Mouse (Mus musculus) kidney, embryonic 14.5 days (tissue): Measurements from ENCODE around the gene 1700014D04Rik. TPM values are rescaled to one million over a fixed set of nuclear protein-coding genes. Genes with fewer than 3 reads are reported as not detected.
"Not testable (repeated sequence)": the region's sequence is repeated elsewhere in the genome, so short reads cannot be mapped to it uniquely, and the experiment has no call there.

Source experiments
- ATAC-seq: fragments of 200-750 bp; cut with Nextera tagmentation; 2 replicates; pipeline ENCODE4 v1.8.0; 2017; ENCODE audit warnings: moderate number of reproducible peaks, mild to moderate bottlenecking, moderate TSS enrichment, moderate library complexity; ENCODE audit not compliant: low FRiP score, low TSS enrichment
- H3K27ac ChIP-seq: fragments of 300-500 bp; sonication (generic); 2 replicates; pipeline ENCODE4 v1.5.1; 2014; ENCODE audit warnings: low read depth, mild to moderate bottlenecking, low read length, moderate library complexity, mixed read lengths
- H3K27me3 ChIP-seq: fragments of 300-500 bp; sonication (generic); 2 replicates; pipeline ENCODE4 v1.6.1; 2014; ENCODE audit warnings: mild to moderate bottlenecking, low read length; ENCODE audit not compliant: control insufficient read depth, insufficient read depth
- H3K36me3 ChIP-seq: fragments of 300-500 bp; sonication (generic); 2 replicates; pipeline ENCODE4 v1.6.1; 2014; ENCODE audit warnings: low read length, mixed read lengths; ENCODE audit not compliant: control insufficient read depth, insufficient read depth
- H3K4me1 ChIP-seq: fragments of 300-500 bp; sonication (generic); 2 replicates; pipeline ENCODE4 v1.6.1; 2014; ENCODE audit warnings: low read length, mixed read lengths; ENCODE audit not compliant: control insufficient read depth, insufficient read depth
- H3K4me2 ChIP-seq: fragments of 300-500 bp; sonication (generic); replicated peaks from 2 replicates; pipeline ENCODE4 v1.6.1; 2014; ENCODE audit warnings: low read depth, mild to moderate bottlenecking, low read length
- H3K4me3 ChIP-seq: fragments of 300-500 bp; sonication (generic); 2 replicates; pipeline ENCODE4 v1.5.1; 2014; ENCODE audit warnings: mild to moderate bottlenecking, low read length
- H3K9ac ChIP-seq: fragments of 300-500 bp; sonication (generic); 2 replicates; pipeline ENCODE4 v1.6.1; 2014; ENCODE audit warnings: low read depth, mild to moderate bottlenecking, low read length, moderate library complexity
- H3K9me3 ChIP-seq: fragments of 300-500 bp; sonication (generic); 2 replicates; pipeline ENCODE4 v1.6.1; 2016; ENCODE audit warnings: low read length; ENCODE audit not compliant: control insufficient read depth
- WGBS: fragments of 180-500 bp; shearing (Covaris S2); extraction: QIAGEN DNeasy Blood & Tissue Kit; methylation state at CpG from one replicate; pipeline ENCODE4 v1.1.7; 2014; 5-methylcytosine and 5-hydroxymethylcytosine counted together
- polyA plus RNA-seq: library from polyadenylated mRNA; unstranded; fragments of >200 nt; fragmentation: Nextera tagmentation; extraction: Ambion mirVana; gene quantifications from 2 replicates; pipeline ENCODE4 v1.2.1, GENCODE M21; 2014

1700014D04Rik gene
- polyA plus RNA-seq, 1 experiment from 2014 or later = not detected

DNA sequence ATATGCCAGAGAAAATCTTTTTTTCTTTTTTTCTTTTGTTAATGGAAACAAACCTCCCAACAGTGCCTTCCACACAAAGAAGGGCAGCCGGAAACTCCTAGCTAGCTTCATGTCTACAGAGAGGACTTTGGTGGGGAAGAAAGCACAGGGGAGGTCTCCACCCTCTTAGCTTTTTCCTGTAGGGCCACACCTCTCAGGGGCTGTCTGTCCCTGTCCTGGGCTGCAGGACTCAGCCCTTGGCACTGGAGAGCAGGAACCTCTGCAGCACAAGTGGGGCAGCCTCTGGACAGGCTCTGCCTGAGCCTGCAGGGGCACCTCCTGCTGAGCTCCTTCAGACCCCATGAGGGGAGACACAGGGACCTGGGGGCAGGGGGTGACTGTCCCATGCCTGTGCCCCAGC lies 46.4 kb downstream of the 1700014D04Rik start:
- H3K27ac ChIP-seq = not testable (repeated sequence)

DNA sequence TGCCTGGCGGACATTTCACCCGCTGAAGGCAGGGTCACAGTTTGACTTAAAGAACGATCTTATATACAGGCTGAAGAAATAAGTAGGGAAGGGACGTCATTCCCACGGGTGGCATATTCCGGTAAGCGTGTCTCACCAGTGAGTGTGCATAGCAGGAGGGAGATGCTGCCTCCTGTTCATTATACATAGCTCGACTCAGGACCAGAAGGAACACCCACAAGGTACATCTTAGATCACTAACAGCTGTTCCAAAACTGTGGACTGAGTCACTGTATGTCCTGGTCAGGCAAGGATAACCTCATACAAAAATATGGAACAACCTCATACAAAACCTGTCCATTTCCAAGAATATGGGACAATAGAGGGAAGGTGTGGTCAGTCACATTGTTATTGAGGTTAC lies 47.4 kb downstream of the 1700014D04Rik start:
- H3K27ac ChIP-seq = no peak overlapping the region
- H3K4me2 ChIP-seq = no peak overlapping the region
- WGBS = 88% methylated on average over 8 of the region's 8 CpGs
- H3K9ac ChIP-seq = no peak overlapping the region
- no peaks in the 10 kb centered on the region for H3K4me1 ChIP-seq
- H3K4me3 ChIP-seq = no peak overlapping the region
- no peaks in the 10 kb centered on the region for H3K36me3 ChIP-seq
- H3K9me3 ChIP-seq = no peaks in the 10 kb centered on the region
- no peaks in the 10 kb centered on the region; the same call in 1 of the 2 replicates for H3K27me3 ChIP-seq
- ATAC-seq = no peak

More for the DNA sequence above, 46.4 kb downstream of the 1700014D04Rik start:
- not testable (repeated sequence) for H3K9ac ChIP-seq, H3K27me3 ChIP-seq, H3K4me1 ChIP-seq, H3K4me2 ChIP-seq, H3K4me3 ChIP-seq, H3K9me3 ChIP-seq, ATAC-seq, H3K36me3 ChIP-seq
- WGBS = 61% methylated on average over 1 of the region's 1 CpGs

DNA sequence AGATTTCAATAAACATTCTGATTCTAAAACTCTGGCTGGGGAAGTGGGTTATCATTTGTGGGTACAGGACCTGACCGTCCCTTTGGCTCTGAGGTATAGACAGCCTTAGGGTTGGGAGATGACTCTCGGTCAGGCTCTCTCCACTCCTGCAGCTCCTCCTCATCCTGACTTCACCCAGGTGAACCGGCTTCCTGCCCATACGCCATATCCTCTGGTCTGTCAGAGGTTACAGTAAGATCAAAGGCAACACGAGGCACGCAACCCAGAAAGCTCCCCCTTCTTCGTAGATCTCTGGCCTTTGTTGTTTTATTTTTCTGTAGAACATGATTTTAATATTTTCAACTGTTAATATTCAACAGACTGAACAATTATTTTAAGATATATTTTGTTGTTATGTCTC lies 50.8 kb downstream of the 1700014D04Rik start:
- H3K9ac ChIP-seq = no peak overlapping the region
- H3K4me3 ChIP-seq = no peak overlapping the region
- no peak for ATAC-seq
- no peak overlapping the region for H3K4me2 ChIP-seq
- no peaks in the 10 kb centered on the region for H3K9me3 ChIP-seq
- no peaks in the 10 kb centered on the region for H3K36me3 ChIP-seq
- H3K27ac ChIP-seq = no peak overlapping the region
- H3K4me1 ChIP-seq = no peaks in the 10 kb centered on the region
- H3K27me3 ChIP-seq = no peaks in the 10 kb centered on the region
- WGBS = 79% methylated on average over 7 of the region's 7 CpGs

DNA sequence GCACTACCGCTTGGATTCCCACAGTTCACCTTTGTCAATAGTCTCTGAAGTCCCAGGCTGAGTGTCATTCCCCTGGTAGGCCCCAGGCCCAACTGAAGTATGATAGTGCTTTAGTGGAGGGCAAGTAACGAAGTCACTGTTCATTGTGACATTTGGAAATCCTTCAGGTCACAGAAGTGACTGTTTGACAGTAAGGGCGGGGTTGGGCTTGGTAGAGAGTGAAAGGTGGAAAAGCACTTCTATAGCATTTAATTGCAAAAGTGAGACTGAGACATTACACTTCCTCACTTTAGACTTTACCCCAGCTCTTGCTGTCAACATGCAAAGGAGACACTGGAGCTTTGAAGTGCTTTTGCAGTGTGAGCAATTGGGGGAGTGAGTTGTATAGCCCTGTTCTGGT lies 52.5 kb downstream of the 1700014D04Rik start, which contains the start of gene 4921517D22Rik:
Gene 4921517D22Rik, minus strand, starts transcription at position 101 of the 400 bp plus-strand sequence.
- Histone ChIP-seq H3K9ac (no peak within 1 kb of the TSS), H3K4me1 (no peaks in the 10 kb centered on the region), H3K27ac (no peak within 1 kb of the TSS), H3K9me3 (no peaks in the 10 kb centered on the region), H3K4me2 (no peak within 1 kb of the TSS), H3K27me3 (no peaks in the 10 kb centered on the region), H3K4me3 (no peak within 1 kb of the TSS), H3K36me3 (no peaks in the 10 kb centered on the region)
- 90% methylated on average over 3 of the region's 3 CpGs for WGBS
- ATAC-seq = no peak

DNA sequence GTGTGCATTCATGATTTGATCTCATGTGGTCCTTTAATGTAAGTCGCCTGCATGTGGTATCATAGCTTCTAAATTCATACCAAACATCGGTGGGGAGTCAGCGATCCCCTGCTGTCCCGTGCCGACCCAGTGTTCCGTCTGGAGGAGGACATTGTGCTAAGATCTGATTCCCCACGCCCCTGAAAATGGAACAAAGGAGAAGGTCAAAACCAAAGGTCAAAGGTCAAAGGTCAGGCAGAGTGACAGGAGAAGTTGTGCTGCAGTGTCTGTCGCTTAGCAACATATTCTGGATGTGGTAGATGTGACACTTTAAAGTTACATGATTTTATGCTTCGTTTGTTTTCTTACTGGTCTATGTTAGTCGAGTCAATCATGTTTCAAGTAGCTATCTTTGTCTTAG lies 55.1 kb downstream of the 1700014D04Rik start:
- H3K4me2 ChIP-seq = no peak overlapping the region
- no peak overlapping the region for H3K27ac ChIP-seq
- H3K9ac ChIP-seq = no peak overlapping the region
- H3K4me1 ChIP-seq = no peaks in the 10 kb centered on the region
- ATAC-seq = no peak
- WGBS = 74% methylated on average over 10 of the region's 10 CpGs
- H3K9me3 ChIP-seq = no peaks in the 10 kb centered on the region
- no peak overlapping the region for H3K4me3 ChIP-seq
- H3K27me3 ChIP-seq = no peaks in the 10 kb centered on the region
- no peaks in the 10 kb centered on the region for H3K36me3 ChIP-seq

Other genes with a start within 250 kb of the 1700014D04Rik start
- 17.9 and 18.6 TPM in 2 replicates for gene Agtpbp1, start 161.5 kb downstream of the 1700014D04Rik start, polyA plus RNA-seq
- gene Naa35, start 161.5 kb downstream of the 1700014D04Rik start, polyA plus RNA-seq = 93.0 and 101 TPM in 2 replicates
- 27.9 and 41.9 TPM in 2 replicates for gene Golm1, start 70.9 kb downstream of the 1700014D04Rik start, polyA plus RNA-seq
- gene 4921517D22Rik, start 52.6 kb downstream of the 1700014D04Rik start, polyA plus RNA-seq = not detected in 2 replicates
- 0.43 TPM in 1 of 2 replicates, not detected in the other for gene Spata31d1a, start 36.4 kb downstream of the 1700014D04Rik start, polyA plus RNA-seq
- gene Spata31d1b, start 34.5 kb downstream of the 1700014D04Rik start, polyA plus RNA-seq = not detected in 2 replicates
- not detected in 2 replicates for gene Spata31d1d, start 15.0 kb downstream of the 1700014D04Rik start, polyA plus RNA-seq
- 123 and 134 TPM in 2 replicates for gene Isca1, start 23.1 kb upstream of the 1700014D04Rik start, polyA plus RNA-seq
- gene Gm49354, start 35.5 kb upstream of the 1700014D04Rik start, polyA plus RNA-seq = not detected in 2 replicates
- 23.6 and 43.9 TPM in 2 replicates for gene Tut7, start 76.4 kb upstream of the 1700014D04Rik start, polyA plus RNA-seq